Mouse (Mus musculus) kidney, embryonic 16.5 days (tissue): ENCODE measurements around the gene Rdh16f2. TPM values are rescaled to one million over a fixed set of nuclear protein-coding genes. Genes with fewer than 3 reads are reported as not detected.

Experiments
- polyA plus RNA-seq: library from polyadenylated mRNA; unstranded; fragments of >200 nt; fragmentation: Nextera tagmentation; extraction: Ambion mirVana; gene quantifications from 2 replicates; pipeline ENCODE4 v1.2.1, GENCODE M21; 2015

Gene Rdh16f2
- polyA plus RNA-seq, 1 experiment from 2014 or later, result 1.1 TPM

Other genes starting within 250 kb of the Rdh16f2 start
- gene Lrp1, start 245.3 kb upstream of the Rdh16f2 start, polyA plus RNA-seq, result 70.9 and 71.7 TPM in 2 replicates
- gene Stat6, start 223.5 kb upstream of the Rdh16f2 start, polyA plus RNA-seq, result 33.8 and 37.4 TPM in 2 replicates
- gene Nemp1, start 199.6 kb upstream of the Rdh16f2 start, polyA plus RNA-seq, result 10.6 and 10.7 TPM in 2 replicates
- gene Nab2, start 197.9 kb upstream of the Rdh16f2 start, polyA plus RNA-seq, result 28.8 and 32.1 TPM in 2 replicates
- gene Myo1a, start 161.3 kb upstream of the Rdh16f2 start, polyA plus RNA-seq, result 0.31 and 0.50 TPM in 2 replicates
- 1.7 and 2.0 TPM in 2 replicates for gene Tac2, start 142.0 kb upstream of the Rdh16f2 start, polyA plus RNA-seq
- 4.0 and 4.1 TPM in 2 replicates for gene Zbtb39, start 126.9 kb upstream of the Rdh16f2 start, polyA plus RNA-seq
- gene Gpr182, start 114.7 kb upstream of the Rdh16f2 start, polyA plus RNA-seq, result 10.7 and 11.9 TPM in 2 replicates
- gene Rdh1, start 106.8 kb upstream of the Rdh16f2 start, polyA plus RNA-seq, result 0.22 and 0.23 TPM in 2 replicates
- gene Rdh16f1, start 106.7 kb upstream of the Rdh16f2 start, polyA plus RNA-seq, result 0.42 and 0.72 TPM in 2 replicates
- not detected in 2 replicates for gene Rdh9, start 90.1 kb upstream of the Rdh16f2 start, polyA plus RNA-seq
- gene Rdh16, start 65.3 kb upstream of the Rdh16f2 start, polyA plus RNA-seq, result 1.1 and 1.6 TPM in 2 replicates
- gene Rdh19, start 16.5 kb upstream of the Rdh16f2 start, polyA plus RNA-seq, result 6.8 TPM in 2 replicates
- gene Rdh7, start 22.3 kb downstream of the Rdh16f2 start, polyA plus RNA-seq, result not detected in 2 replicates
- not detected in 2 replicates for gene Sdr9c7, start 32.0 kb downstream of the Rdh16f2 start, polyA plus RNA-seq
- gene Hsd17b6, start 141.1 kb downstream of the Rdh16f2 start, polyA plus RNA-seq, result not detected in 2 replicates
- 83.4 and 84.1 TPM in 2 replicates for gene Prim1, start 148.7 kb downstream of the Rdh16f2 start, polyA plus RNA-seq
- 667 and 704 TPM in 2 replicates for gene Naca, start 169.1 kb downstream of the Rdh16f2 start, polyA plus RNA-seq
- 409 and 441 TPM in 2 replicates for gene Ptges3, start 192.5 kb downstream of the Rdh16f2 start, polyA plus RNA-seq
- 3,411 and 3,412 TPM in 2 replicates for gene Atp5b, start 216.8 kb downstream of the Rdh16f2 start, polyA plus RNA-seq
- 10.9 and 14.3 TPM in 2 replicates for gene Baz2a, start 225.1 kb downstream of the Rdh16f2 start, polyA plus RNA-seq